Mouse (Mus musculus) forebrain, embryonic 16.5 days (tissue): Measurements from ENCODE around the gene Sec31b. TPM values are rescaled to one million over a fixed set of nuclear protein-coding genes. Genes with fewer than 3 reads are reported as not detected.

Experiments used
- ATAC-seq: fragments of 200-750 bp; cut with Nextera tagmentation; 2 replicates; pipeline ENCODE4 v1.8.0; 2017; ENCODE audit warnings: mild to moderate bottlenecking, moderate library complexity
- H3K27ac ChIP-seq: fragments of 300-500 bp; sonication (generic); 2 replicates; pipeline ENCODE4 v1.5.1; 2014; ENCODE audit warnings: low read length, control low read depth
- H3K27me3 ChIP-seq: fragments of 300-500 bp; sonication (generic); replicated peaks from 2 replicates; pipeline ENCODE4 v1.6.1; 2014; ENCODE audit warnings: low read length; ENCODE audit not compliant: control insufficient read depth, insufficient read depth
- H3K36me3 ChIP-seq: fragments of 300-500 bp; sonication (generic); 2 replicates; pipeline ENCODE4 v1.6.1; 2014; ENCODE audit not compliant: control insufficient read depth, insufficient read depth
- H3K4me1 ChIP-seq: fragments of 300-500 bp; sonication (generic); replicated peaks from 2 replicates; pipeline ENCODE4 v1.6.1; 2014; ENCODE audit warnings: low read length; ENCODE audit not compliant: control insufficient read depth, insufficient read depth
- H3K4me2 ChIP-seq: fragments of 300-500 bp; sonication (generic); 2 replicates; pipeline ENCODE4 v1.6.1; 2014; ENCODE audit warnings: mild to moderate bottlenecking, low read length, control low read depth
- H3K4me3 ChIP-seq: fragments of 300-500 bp; sonication (generic); replicated peaks from 2 replicates; pipeline ENCODE4 v1.5.1; 2014; ENCODE audit warnings: mild to moderate bottlenecking, low read length, control low read depth
- H3K9ac ChIP-seq: fragments of 300-500 bp; sonication (generic); replicated peaks from 2 replicates; pipeline ENCODE4 v1.6.1; 2014; ENCODE audit warnings: low read depth, low read length, control low read depth
- H3K9me3 ChIP-seq: fragments of 300-500 bp; sonication (generic); 2 replicates; pipeline ENCODE4 v1.6.1; 2016; ENCODE audit warnings: low read length; ENCODE audit not compliant: control insufficient read depth
- WGBS: fragments of 180-500 bp; shearing (Covaris S2); extraction: QIAGEN DNeasy Blood & Tissue Kit; methylation state at CpG from one replicate; pipeline ENCODE4 v1.1.7; 2014; 5-methylcytosine and 5-hydroxymethylcytosine counted together
- polyA plus RNA-seq: library from polyadenylated mRNA; unstranded; fragments of >200 nt; fragmentation: Nextera tagmentation; extraction: Ambion mirVana; gene quantifications from 2 replicates; pipeline ENCODE4 v1.2.1, GENCODE M21; 2015

Sec31b gene
- polyA plus RNA-seq = 0.07 and 0.16 TPM in 2 replicates

- Histone ChIP-seq H3K9me3 (peaks cover 3% of the 10 kb centered on the region; the same call in 1 of the 2 replicates), H3K4me1 (peaks cover 5% of the 10 kb centered on the region), H3K4me2 (peak within 1 kb of the TSS; percentile 37), H3K9ac (peak within 1 kb of the TSS; percentile 34; the same call in 1 of the 2 replicates), H3K27me3 (peaks cover 37% of the 10 kb centered on the region), H3K36me3 (peaks cover 16% of the 10 kb centered on the region), H3K27ac (no peak within 1 kb of the TSS), H3K4me3 (peak within 1 kb of the TSS; percentile 32)
- no peak for ATAC-seq
- 2% methylated on average over 47 of the region's 47 CpGs for WGBS
Measured at GRCm38 (mm10) chr19:44545321-44546041, at the start of gene Sec31b. TSS of gene Sec31b (minus strand) at chr19:44545864.

DNA sequence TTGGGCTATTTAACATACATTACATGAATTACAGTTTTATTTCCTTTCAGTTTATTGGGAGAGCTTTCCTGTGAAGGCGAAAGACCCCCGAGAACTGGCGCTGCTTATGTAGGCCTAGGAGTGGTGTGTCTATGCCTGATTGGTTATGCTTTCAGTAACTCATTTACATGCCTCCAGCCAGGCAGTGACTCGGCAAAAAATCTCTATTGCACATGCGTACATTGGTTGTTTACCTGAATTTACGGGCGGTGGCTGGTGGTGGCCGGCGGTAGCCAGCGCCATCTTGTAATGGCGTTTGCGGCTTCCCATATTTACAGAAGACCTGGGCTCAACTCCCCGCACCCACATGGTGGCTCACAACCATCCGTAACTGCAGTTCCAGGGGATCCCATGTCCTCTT is 48.5 kb upstream of the Sec31b start:
- Histone ChIP-seq H3K36me3 (no peaks in the 10 kb centered on the region), H3K9me3 (no peaks in the 10 kb centered on the region), H3K4me2 (no peak overlapping the region), H3K9ac (no peak overlapping the region), H3K4me1 (no peaks in the 10 kb centered on the region), H3K4me3 (no peak overlapping the region), H3K27me3 (no peaks in the 10 kb centered on the region), H3K27ac (no peak overlapping the region)
- no peak for ATAC-seq
- WGBS = 95% methylated on average over 14 of the region's 14 CpGs

DNA sequence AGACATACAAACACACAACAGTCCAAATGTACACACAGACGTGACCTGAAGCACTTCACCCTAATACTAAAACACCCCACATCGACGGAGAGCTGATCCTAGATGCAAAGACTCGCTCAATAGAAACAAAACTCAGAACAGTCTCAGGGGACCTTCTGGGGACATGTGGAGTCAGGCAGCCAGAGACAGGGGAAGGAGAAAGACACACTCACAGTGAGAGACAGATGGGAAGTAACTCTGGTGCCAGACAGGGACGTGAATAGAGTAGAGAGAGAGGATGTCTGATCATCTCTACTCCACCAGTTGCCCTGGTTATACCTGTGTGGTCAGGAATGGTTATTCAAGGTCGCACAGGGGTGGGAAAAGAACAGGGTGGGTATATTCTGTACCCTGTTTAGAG is 46.0 kb upstream of the Sec31b start:
- no peak; the same call in 1 of the 2 replicates for ATAC-seq
- no peak overlapping the region for H3K9ac ChIP-seq
- no peak overlapping the region for H3K4me2 ChIP-seq
- no peak overlapping the region for H3K27ac ChIP-seq
- H3K27me3 ChIP-seq = no peaks in the 10 kb centered on the region
- 76% methylated on average over 6 of the region's 6 CpGs for WGBS
- no peaks in the 10 kb centered on the region for H3K36me3 ChIP-seq
- no peaks in the 10 kb centered on the region for H3K4me1 ChIP-seq
- H3K4me3 ChIP-seq = no peak overlapping the region
- H3K9me3 ChIP-seq = no peaks in the 10 kb centered on the region

DNA sequence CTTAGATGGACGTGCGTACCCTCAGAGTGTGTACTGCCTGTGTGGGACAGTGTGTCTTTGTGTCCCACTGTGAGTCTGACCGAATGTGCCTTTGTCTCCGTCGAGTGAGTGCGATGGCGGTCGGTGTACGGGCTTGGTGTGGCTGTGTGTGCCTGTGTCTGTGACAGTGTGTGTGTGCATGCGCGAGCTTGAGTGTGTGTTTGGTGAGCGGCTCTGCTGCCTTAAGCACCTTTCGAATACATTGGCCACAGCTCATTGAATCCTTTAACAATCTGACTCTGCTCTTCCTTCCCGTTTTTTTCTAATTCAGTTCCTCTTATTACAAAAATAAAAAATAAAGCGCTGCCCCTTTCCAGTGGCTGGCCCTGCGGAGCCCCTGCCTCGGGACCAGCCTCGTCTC is 45.3 kb upstream of the Sec31b start:
- Histone ChIP-seq H3K4me1 (no peaks in the 10 kb centered on the region), H3K27me3 (no peaks in the 10 kb centered on the region), H3K9me3 (no peaks in the 10 kb centered on the region), H3K9ac (no peak overlapping the region), H3K36me3 (no peaks in the 10 kb centered on the region), H3K4me2 (no peak overlapping the region), H3K27ac (no peak overlapping the region), H3K4me3 (no peak overlapping the region)
- no peak for ATAC-seq
- WGBS = 75% methylated on average over 18 of the region's 18 CpGs

DNA sequence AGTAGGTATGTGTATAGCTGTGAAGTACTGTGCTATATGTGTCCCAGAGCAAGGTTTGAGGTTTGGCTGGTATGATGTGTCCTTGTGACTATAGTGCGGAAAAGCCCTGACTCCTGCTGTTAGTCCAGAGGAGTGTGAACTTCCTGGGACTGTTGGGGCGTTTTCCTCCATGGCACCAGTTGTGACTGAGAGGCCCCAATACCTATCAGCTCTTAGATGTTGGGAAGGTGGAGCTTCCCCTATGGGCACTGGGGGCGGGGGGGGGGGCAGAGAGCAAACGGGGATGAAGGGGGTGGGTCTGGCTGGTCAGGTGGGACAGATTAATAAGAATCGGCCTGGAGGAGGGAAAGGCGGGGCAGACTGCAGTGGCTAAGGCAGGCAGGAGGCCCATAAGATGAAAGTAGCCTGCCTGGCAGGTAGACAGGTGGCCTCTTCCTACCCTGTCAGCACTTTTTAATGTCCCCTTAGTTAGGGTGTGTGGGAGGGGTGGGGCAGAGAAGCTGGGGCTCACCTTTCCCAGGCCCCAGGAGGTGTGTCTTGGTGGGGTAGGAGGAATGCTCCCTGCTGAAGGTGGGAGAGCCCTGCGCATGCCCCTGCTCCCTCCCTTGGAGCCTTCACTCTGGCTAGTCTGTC is 44.0 kb upstream of the Sec31b start:
- Histone ChIP-seq H3K4me1 (no peaks in the 10 kb centered on the region), H3K4me2 (no peak overlapping the region), H3K9ac (no peak overlapping the region), H3K36me3 (no peaks in the 10 kb centered on the region), H3K27ac (no peak overlapping the region), H3K4me3 (no peak overlapping the region), H3K9me3 (no peaks in the 10 kb centered on the region), H3K27me3 (0 out of 2 replicates have a peak, but pooled peaks cover 2% of the 10 kb centered on the region)
- ATAC-seq = no peak
- WGBS = 50% methylated on average over 7 of the region's 7 CpGs

DNA sequence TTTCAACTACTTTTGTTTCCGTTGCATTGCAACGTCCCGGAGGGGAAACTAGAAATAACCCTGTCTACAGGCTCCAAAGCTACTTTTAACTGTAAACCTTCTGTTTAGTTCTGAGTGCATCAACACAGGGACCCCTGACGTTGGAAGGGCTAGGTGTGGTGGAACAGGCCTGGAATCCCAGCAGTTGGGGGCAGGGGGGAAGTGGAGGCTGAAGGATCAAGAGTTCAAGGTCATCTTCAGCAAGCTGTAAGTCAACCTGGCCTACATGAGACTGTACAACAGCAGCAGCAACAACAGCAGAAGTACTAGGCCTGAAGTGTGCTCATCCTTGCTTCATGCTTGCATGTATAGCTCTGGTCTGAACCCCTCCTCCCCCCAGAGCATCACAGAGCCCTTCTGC is 42.4 kb upstream of the Sec31b start:
- no peak overlapping the region for H3K9ac ChIP-seq
- H3K4me2 ChIP-seq = no peak overlapping the region
- ATAC-seq = no peak
- H3K27ac ChIP-seq = no peak overlapping the region
- H3K4me3 ChIP-seq = no peak overlapping the region
- no peaks in the 10 kb centered on the region for H3K4me1 ChIP-seq
- 0 out of 2 replicates have a peak, but pooled peaks cover 2% of the 10 kb centered on the region for H3K27me3 ChIP-seq
- H3K9me3 ChIP-seq = no peaks in the 10 kb centered on the region
- whole genome bisulfite sequencing = 53% methylated on average over 4 of the region's 4 CpGs
- no peaks in the 10 kb centered on the region for H3K36me3 ChIP-seq

DNA sequence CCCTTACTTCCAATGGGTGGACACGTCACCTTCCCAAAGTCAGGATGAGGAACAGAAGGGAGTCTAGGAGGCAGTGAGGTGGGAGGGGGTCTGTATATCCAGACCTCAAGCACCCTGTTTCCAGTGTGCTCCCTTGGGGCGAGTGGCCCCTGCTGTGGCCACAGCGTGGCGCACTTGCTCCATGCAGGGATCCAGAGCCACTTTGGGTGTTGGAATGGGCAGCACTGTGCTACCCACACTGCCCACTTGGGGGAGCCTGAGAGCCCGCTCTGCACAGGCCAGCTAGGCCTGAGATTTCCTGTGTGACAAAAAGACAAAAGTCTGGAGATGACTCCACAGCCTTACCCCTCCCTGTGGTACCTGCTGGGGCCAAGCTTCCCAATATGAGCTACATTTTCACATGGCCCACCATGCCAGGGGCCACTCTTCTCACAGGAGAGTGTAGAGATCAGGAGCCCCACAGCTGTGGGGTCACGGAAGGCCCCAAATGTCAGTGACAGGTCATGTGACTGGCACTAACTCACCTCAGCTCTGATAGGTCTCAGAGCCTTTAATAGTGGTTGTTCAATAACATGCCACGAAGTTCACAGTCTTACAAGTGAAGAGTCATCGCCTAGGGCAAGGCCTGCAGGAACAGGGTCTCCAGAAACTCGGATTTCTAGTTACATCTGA is 37.1 kb upstream of the Sec31b start:
- Histone ChIP-seq H3K9me3 (no peaks in the 10 kb centered on the region), H3K27me3 (0 out of 2 replicates have a peak, but pooled peaks cover 2% of the 10 kb centered on the region), H3K4me1 (no peaks in the 10 kb centered on the region), H3K9ac (no peak overlapping the region), H3K36me3 (no peaks in the 10 kb centered on the region), H3K4me3 (no peak overlapping the region), H3K27ac (no peak overlapping the region), H3K4me2 (no peak overlapping the region)
- ATAC-seq = peak; percentile 89
- 34% methylated on average over 9 of the region's 9 CpGs for WGBS

- Histone ChIP-seq H3K4me3 (no peak overlapping the region), H3K36me3 (no peaks in the 10 kb centered on the region), H3K27me3 (0 out of 2 replicates have a peak, but pooled peaks cover 2% of the 10 kb centered on the region), H3K9ac (no peak overlapping the region), H3K27ac (no peak overlapping the region), H3K4me2 (no peak overlapping the region), H3K9me3 (no peaks in the 10 kb centered on the region), H3K4me1 (no peaks in the 10 kb centered on the region)
- WGBS = 83% methylated on average over 10 of the region's 10 CpGs
- ATAC-seq = peak; percentile 15; the same call in 1 of the 2 replicates
Measured at GRCm38 (mm10) chr19:44582103-44582502, 36.4 kb upstream of the Sec31b start.

DNA sequence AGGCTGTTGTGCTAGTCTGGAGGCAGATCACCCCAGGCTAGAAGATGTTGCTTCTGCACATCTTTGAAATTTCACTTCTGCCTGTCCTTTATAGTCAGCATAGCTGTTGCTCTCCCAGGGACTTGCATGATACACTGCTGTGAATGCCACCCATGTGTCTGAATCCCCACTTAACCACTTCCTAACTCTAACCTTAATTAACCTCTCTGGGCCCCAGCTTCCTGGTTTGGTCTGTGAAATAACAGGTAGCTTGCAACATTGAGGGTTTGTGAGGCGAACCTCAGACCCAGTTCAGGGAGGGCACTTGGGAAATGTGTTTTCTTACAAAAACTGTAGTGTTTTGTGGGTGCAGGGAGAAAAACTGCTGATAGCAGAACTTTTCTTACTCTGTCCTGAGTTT is 32.4 kb upstream of the Sec31b start:
- peaks cover 8% of the 10 kb centered on the region; the same call in 1 of the 2 replicates for H3K36me3 ChIP-seq
- no peak overlapping the region for H3K9ac ChIP-seq
- no peak overlapping the region for H3K4me3 ChIP-seq
- no peak for ATAC-seq
- H3K9me3 ChIP-seq = no peaks in the 10 kb centered on the region
- H3K4me2 ChIP-seq = no peak overlapping the region
- 89% methylated on average over 1 of the region's 1 CpGs for WGBS
- H3K4me1 ChIP-seq = no peaks in the 10 kb centered on the region
- no peak overlapping the region for H3K27ac ChIP-seq
- no peaks in the 10 kb centered on the region for H3K27me3 ChIP-seq
